Mouse (Mus musculus) urinary bladder, postnatal 36 days (tissue): ENCODE data around the gene Apex1.
A peak's percentile ranks its signal among the peaks of the same experiment; 100 is the strongest.
"Not testable (repeated sequence)": the region's sequence is repeated elsewhere in the genome, so short reads cannot be mapped to it uniquely, and the experiment has no call there.

Experiments used
- DNase-seq, 2 experiments: peaks; one replicate each; pipeline ENCODE4 v3.0.0; 2022; ENCODE audit warnings: low spot score in 2 of 2, mixed read lengths in 1 of 2

Gene Apex1

DNA sequence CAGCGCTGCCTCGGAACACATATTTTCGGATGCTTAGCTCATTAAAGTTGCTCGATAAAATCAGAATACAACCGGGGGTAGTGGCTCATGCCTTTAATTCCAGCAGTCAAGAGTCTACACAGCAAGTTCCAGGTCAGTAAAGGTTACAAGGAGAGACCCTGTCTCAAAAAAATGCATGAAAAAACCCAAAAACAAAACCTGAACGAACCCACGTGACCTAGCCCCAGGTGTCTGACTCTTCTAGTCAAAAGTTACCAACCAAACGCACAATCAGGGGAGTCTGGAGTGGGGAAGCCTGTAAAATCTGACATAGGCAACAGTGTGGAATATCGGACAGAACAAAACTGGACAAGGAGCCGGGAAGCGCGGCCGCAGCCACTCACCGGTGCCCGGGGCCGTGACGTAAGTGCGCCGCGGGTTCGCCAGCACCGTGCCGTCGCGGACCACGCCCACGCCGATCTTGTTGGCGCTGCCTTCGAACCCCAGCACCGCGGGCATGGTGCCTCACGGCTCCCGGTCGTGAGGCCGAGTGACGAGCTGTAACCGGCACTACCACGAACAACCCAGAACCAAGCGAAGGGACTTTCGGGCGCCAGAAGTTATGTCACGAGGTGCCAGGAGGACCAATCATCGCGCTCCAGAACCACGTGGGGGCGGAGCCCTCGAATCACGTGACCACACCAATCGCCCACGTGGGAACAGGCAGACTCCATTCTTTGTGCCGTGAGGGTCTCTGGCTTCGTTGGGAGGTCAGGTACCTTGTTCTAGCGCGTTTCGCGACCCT is at the start of gene Apex1, which contains the start of gene Osgep:
Gene Apex1, plus strand, starts transcription at position 688 of the 784 bp plus-strand sequence.
Gene Osgep, minus strand, starts transcription at position 613 of the 784 bp plus-strand sequence.
- DNase-seq: peak; percentile 96

- DNase-seq: no peak
Measured at GRCm38 (mm10) chr14:50875175-50875574, 49.6 kb upstream of the Apex1 start.

- no peak for DNase-seq
Measured at GRCm38 (mm10) chr14:50875591-50876230, 49.1 kb upstream of the Apex1 start.

- no peak for DNase-seq
Measured at GRCm38 (mm10) chr14:50876236-50876950, 48.4 kb upstream of the Apex1 start.

- no peak for DNase-seq
Measured at GRCm38 (mm10) chr14:50891621-50892020, 33.1 kb upstream of the Apex1 start.

DNA sequence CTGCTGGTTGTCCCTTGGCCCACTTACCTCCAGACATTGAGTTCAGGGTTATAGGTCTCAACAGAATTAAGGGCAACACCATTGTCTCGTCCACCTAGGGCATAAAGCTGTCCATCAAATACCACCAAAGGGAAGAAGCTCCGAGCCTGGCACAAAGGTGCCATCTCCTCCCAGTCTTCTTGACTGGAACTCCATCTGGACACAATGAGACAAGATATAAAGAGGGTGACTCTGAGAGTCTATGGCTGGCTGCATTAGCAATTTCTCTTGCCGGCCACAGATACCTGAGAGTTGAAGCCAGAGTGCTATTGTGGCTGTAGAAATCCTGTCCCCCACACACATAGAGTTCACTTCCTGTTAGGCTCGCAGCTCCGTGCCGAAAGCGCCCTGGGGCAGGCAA is 32.7 kb upstream of the Apex1 start:
- DNase-seq: no peak

- peak in 1 of 2 experiments; percentile 36 for DNase-seq
Measured at GRCm38 (mm10) chr14:50892541-50893459, 32.0 kb upstream of the Apex1 start.

DNA sequence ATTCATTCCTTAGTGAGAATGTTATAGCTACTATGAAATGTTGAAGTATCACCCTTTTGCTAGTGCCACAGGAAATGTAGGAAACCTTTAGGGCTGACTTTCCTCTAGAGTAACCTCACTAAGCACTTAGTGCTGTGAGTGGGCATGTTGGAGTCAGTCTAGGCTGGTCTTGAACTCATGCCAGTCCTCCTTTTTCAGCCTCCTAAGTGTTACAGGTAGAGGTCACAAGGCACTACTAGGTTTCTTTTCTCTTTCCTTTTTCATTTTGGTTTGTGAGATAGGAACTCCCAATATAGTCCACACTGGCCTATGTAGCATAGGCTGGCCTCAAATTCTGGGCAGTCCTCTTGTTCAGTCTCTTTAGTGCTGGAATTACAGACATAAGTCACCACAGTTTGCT is 29.4 kb upstream of the Apex1 start:
- no peak for DNase-seq

- peak; percentile 39 to 72 for DNase-seq
Measured at GRCm38 (mm10) chr14:50895985-50896746, 28.6 kb upstream of the Apex1 start.

DNA sequence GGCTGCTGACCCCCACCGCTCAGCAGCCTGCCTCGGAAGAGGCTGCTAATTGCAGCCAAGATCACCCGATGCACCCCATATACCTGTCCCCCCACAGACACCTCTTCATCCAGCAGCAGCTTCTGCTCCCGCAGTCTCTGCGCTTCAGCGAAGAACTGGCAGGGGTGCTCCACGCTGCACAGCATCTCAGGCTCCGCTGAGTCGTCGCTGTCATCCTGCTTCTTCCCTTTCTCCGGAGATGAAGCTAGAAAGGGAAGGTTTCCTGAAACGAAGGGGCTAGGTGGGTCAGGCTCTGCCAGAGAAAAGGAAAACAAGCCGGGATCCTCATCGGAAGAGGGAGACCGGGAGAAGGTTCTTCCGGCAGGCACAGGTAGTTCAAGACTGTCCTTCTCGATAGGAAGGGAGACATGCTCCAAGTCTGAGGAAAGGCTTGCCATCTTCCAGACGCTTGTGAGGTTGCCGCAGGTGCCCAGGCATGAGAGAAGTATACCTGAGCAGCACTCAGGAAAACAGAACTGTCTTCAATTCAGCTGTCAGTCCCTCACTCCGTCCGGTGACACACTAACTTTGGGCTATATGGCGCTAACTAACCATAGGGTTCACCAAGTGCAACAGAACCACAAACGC is 27.9 kb upstream of the Apex1 start:
- DNase-seq: no peak

- DNase-seq: no peak
Measured at GRCm38 (mm10) chr14:50897374-50897765, 27.4 kb upstream of the Apex1 start, which contains the start of gene Klhl33. TSS of gene Klhl33 (minus strand) at chr14:50897507.

- DNase-seq: not testable (repeated sequence)
Measured at GRCm38 (mm10) chr14:50897992-50898391, 26.8 kb upstream of the Apex1 start.

- peak in 1 of 2 experiments; percentile 28 for DNase-seq
Measured at GRCm38 (mm10) chr14:50903973-50904827, 20.6 kb upstream of the Apex1 start.

DNA sequence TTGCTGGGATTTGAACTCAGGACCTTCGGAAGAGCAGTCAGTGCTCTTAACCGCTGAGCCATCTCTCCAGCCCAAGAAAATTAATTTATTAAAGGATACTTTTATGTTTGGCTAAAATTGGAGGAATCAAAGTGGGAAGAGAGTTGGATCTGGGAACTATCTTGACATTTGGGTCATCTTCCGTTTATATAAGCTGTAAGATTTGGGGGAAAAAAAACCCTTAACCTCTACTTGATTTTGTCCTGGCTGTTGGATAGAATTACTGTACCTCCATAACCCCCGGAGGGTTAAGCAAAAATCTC is 20.0 kb upstream of the Apex1 start:
- DNase-seq: no peak

DNA sequence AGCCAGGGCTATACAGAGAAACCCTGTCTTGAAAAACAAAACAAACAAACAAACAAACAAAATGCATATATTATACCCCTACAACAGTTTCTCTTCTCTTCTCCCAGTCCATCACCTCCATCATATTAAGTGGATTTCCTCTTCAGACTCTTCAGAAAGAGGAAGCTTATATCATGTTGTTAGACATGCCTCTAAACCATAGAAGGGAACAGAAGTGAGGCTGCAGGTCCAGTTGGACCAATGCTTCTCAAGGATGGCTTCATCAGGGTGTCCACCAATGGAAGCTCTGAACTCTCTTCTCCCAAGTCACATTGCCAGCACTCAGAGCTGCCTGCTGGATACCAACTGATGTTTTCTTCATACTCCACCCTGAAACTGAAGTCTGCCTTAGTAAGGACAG is 19.4 kb upstream of the Apex1 start:
- DNase-seq: not testable (repeated sequence)

- no peak for DNase-seq
Measured at GRCm38 (mm10) chr14:50908126-50908525, 16.6 kb upstream of the Apex1 start.

GRCm38 (mm10) chr14:50911356-50911755 is 13.4 kb upstream of the Apex1 start:
- no peak for DNase-seq

- not testable (repeated sequence) for DNase-seq
Measured at GRCm38 (mm10) chr14:50923437-50923836, 1.3 kb upstream of the Apex1 start.
